Mouse (Mus musculus) ES-E14 (cell line): ENCODE measurements around the gene Sox13. TPM values are rescaled to one million over a fixed set of nuclear protein-coding genes. Genes with fewer than 3 reads are reported as not detected.

Experiments used
- DNase-seq: peaks from one replicate; pipeline ENCODE4 v3.0.0-alpha.2; 2013; ENCODE audit warnings: low read depth, low spot score
- H3K27ac ChIP-seq: 2 replicates; pipeline ENCODE4 v1.5.1; 2012; ENCODE audit warnings: low read depth, mild to moderate bottlenecking, low read length, moderate library complexity, mixed read lengths; ENCODE audit not compliant: poor library complexity, insufficient read depth, severe bottlenecking
- H3K36me3 ChIP-seq: 2 replicates; pipeline ENCODE4 v1.6.1; 2012; ENCODE audit warnings: mild to moderate bottlenecking, low read length, moderate library complexity, mixed read lengths; ENCODE audit not compliant: control insufficient read depth, poor library complexity, insufficient read depth, severe bottlenecking
- H3K4me1 ChIP-seq, 2 experiments: fragments of 150-350 bp in 1 of 2; sonication (generic) in 1 of 2; 2 replicates each; pipeline ENCODE4 v1.6.1; 2012; ENCODE audit warnings: low read length in 2 of 2, mild to moderate bottlenecking in 1 of 2, mixed read lengths in 1 of 2; ENCODE audit not compliant: control insufficient read depth in 2 of 2, insufficient read depth in 2 of 2, poor library complexity in 1 of 2
- H3K4me3 ChIP-seq, 2 experiments: fragments of 150-350 bp in 1 of 2; sonication (generic) in 1 of 2; 2 replicates each; pipeline ENCODE4 v1.5.1; 2012; ENCODE audit warnings: low read length in 2 of 2, low read depth in 1 of 2, mild to moderate bottlenecking in 1 of 2, mixed read lengths in 1 of 2; ENCODE audit not compliant: insufficient read depth in 1 of 2, poor library complexity in 1 of 2, severe bottlenecking in 1 of 2
- H3K9ac ChIP-seq: 2 replicates; pipeline ENCODE4 v1.6.1; 2012; ENCODE audit warnings: low read depth, mild to moderate bottlenecking, low read length, mixed read lengths; ENCODE audit not compliant: poor library complexity, insufficient read depth, severe bottlenecking
- H3K9me3 ChIP-seq: fragments of 150-350 bp; sonication (generic); 2 replicates; pipeline ENCODE4 v1.6.1; 2012; ENCODE audit warnings: low read depth, mild to moderate bottlenecking, low read length; ENCODE audit not compliant: control insufficient read depth, insufficient read depth
- CHD2 ChIP-seq: IDR thresholded peaks from 2 replicates; pipeline ENCODE4 v1.6.1; 2014; ENCODE audit warnings: mild to moderate bottlenecking, low read depth, low read length, inconsistent platforms
- HCFC1 ChIP-seq: IDR thresholded peaks from 2 replicates; pipeline ENCODE4 v1.6.1; 2012; ENCODE audit warnings: low read length, inconsistent platforms, borderline replicate concordance; ENCODE audit not compliant: insufficient read depth
- MAFK ChIP-seq: IDR thresholded peaks from 2 replicates; pipeline ENCODE4 v1.6.1; 2014; ENCODE audit warnings: mild to moderate bottlenecking, low read depth, low read length, inconsistent platforms; ENCODE audit not compliant: insufficient read depth
- ZC3H11A ChIP-seq: IDR thresholded peaks from 2 replicates; pipeline ENCODE4 v1.6.1; 2012; ENCODE audit warnings: low read depth, mild to moderate bottlenecking, inconsistent platforms, low read length, borderline replicate concordance
- ZNF384 ChIP-seq: IDR thresholded peaks from 2 replicates; pipeline ENCODE4 v1.6.1; 2012; ENCODE audit warnings: low read depth, low read length, inconsistent platforms
- in situ Hi-C, 2 experiments: fragments of 600-800 bp; cut with MboI; formaldehyde crosslinking; loops; one replicate each; pipeline ENCODE4 v1.15.1; 2025; ENCODE audit warnings: low sequenced_read_pairs in 2 of 2, inconsistent platforms in 1 of 2; ENCODE audit not compliant: unreplicated experiment in 2 of 2
- total RNA-seq: library from RNA; depleted of rRNA; stranded (reverse); fragments of 300-350 nt; gene quantifications from 2 replicates; pipeline ENCODE4 v1.2.3, GENCODE M21; 2012

The Sox13 gene
- total RNA-seq, 1 experiment: 11.1 TPM

- Histone ChIP-seq H3K9me3 (no peaks in the 10 kb centered on the region), H3K4me1 (no peaks in the 10 kb centered on the region; a peak in 2 of 4 replicates), H3K9ac (no peak overlapping the region), H3K4me3 (no peak overlapping the region), H3K27ac (no peak overlapping the region), H3K36me3 (no peaks in the 10 kb centered on the region)
- TF ChIP-seq HCFC1: no peak
- TF ChIP-seq MAFK: no peak
- no peak for TF ChIP-seq ZNF384
- TF ChIP-seq ZC3H11A: no peak
- no peak for DNase-seq
- in situ Hi-C loops: no loop called here
Observed at GRCm38 (mm10) chr1:133469213-133469612, 45.0 kb upstream of the Sox13 start.

GRCm38 (mm10) chr1:133468751-133469150 is 44.6 kb upstream of the Sox13 start:
- Histone ChIP-seq H3K27ac (no peak overlapping the region), H3K9me3 (no peaks in the 10 kb centered on the region), H3K36me3 (no peaks in the 10 kb centered on the region), H3K9ac (no peak overlapping the region), H3K4me3 (no peak overlapping the region), H3K4me1 (no peaks in the 10 kb centered on the region; a peak in 1 of 4 replicates)
- in situ Hi-C loops: no loop called here
- no peak for DNase-seq
- TF ChIP-seq HCFC1 (no peak), ZNF384 (no peak), MAFK (no peak), ZC3H11A (no peak)

- H3K4me1 ChIP-seq: no peaks in the 10 kb centered on the region; a peak in 1 of 4 replicates
- no peak overlapping the region for H3K4me3 ChIP-seq
- H3K27ac ChIP-seq: no peak overlapping the region
- TF ChIP-seq CHD2 (no peak), ZNF384 (no peak), HCFC1 (no peak), MAFK (no peak), ZC3H11A (no peak)
- no peaks in the 10 kb centered on the region for H3K9me3 ChIP-seq
- no peaks in the 10 kb centered on the region for H3K36me3 ChIP-seq
- in situ Hi-C loops: no loop called here
- no peak overlapping the region for H3K9ac ChIP-seq
- no peak for DNase-seq
Observed at GRCm38 (mm10) chr1:133467905-133468304, 43.7 kb upstream of the Sox13 start.

- H3K27ac ChIP-seq: no peak overlapping the region
- in situ Hi-C loops: no loop called here
- no peak overlapping the region for H3K4me3 ChIP-seq
- no peak for DNase-seq
- no peaks in the 10 kb centered on the region for H3K9me3 ChIP-seq
- no peak overlapping the region for H3K9ac ChIP-seq
- H3K4me1 ChIP-seq: no peaks in the 10 kb centered on the region; a peak in 1 of 4 replicates
- no peak for TF ChIP-seq ZNF384
- no peak for TF ChIP-seq CHD2
- no peak for TF ChIP-seq ZC3H11A
- no peak for TF ChIP-seq MAFK
- TF ChIP-seq HCFC1: no peak
- H3K36me3 ChIP-seq: no peaks in the 10 kb centered on the region
Observed at GRCm38 (mm10) chr1:133463138-133463537, 39.0 kb upstream of the Sox13 start.

- Histone ChIP-seq H3K27ac (no peak overlapping the region), H3K36me3 (no peaks in the 10 kb centered on the region), H3K9me3 (no peaks in the 10 kb centered on the region), H3K4me1 (no peaks in the 10 kb centered on the region; a peak in 1 of 4 replicates), H3K4me3 (no peak overlapping the region), H3K9ac (no peak overlapping the region)
- in situ Hi-C loops: no loop called here
- TF ChIP-seq MAFK (no peak), CHD2 (no peak), HCFC1 (no peak)
- no peak for DNase-seq
Observed at GRCm38 (mm10) chr1:133460996-133461395, 36.8 kb upstream of the Sox13 start.
